ENCODE assay signal across 8 mouse cellular contexts in genomic region chr17:26041111-26041802, GRCm38 (mm10). TPM values are rescaled to one million over a fixed set of nuclear protein-coding genes. Genes with fewer than 3 reads are reported as not detected.
DNase-seq lines count a peak whose midpoint lies in the region; ATAC-seq and TF ChIP-seq lines count a peak whose summit lies in the region.

No protein-coding gene starts in this region.

- H3K27ac ChIP-seq in testis, adult 2 months (ENCODE audit: control insufficient read depth, insufficient read depth, low read depth, low read length), result no peak overlapping the region
- peak overlapping the region; percentile 52 for H3K27ac ChIP-seq in hindbrain, postnatal 0 days
- H3K27ac ChIP-seq in limb, embryonic 11.5 days (replicated peaks; ENCODE audit: low read depth, low read length), result no peak overlapping the region
- H3K27ac ChIP-seq in neural tube, embryonic 15.5 days (replicated peaks), result no peak overlapping the region

- WGBS in hindbrain, postnatal 0 days, result 43% methylated on average over 9 of the region's 9 CpGs
- 56% methylated on average over 9 of the region's 9 CpGs for WGBS in limb, embryonic 11.5 days
- 48% methylated on average over 9 of the region's 9 CpGs for WGBS in neural tube, embryonic 15.5 days

- no peak for TF ChIP-seq POLR2A in testis, adult 2 months (IDR thresholded peaks at IDR 0.05; ENCODE audit: control insufficient read depth, low read depth, low read length)

- H3K36me3 ChIP-seq in testis, adult 2 months (ENCODE audit: control insufficient read depth, insufficient read depth, low read length), result no peaks in the 10 kb centered on the region
- H3K36me3 ChIP-seq in hindbrain, postnatal 0 days (ENCODE audit: insufficient read depth, low read length), result peaks cover 1% of the 10 kb centered on the region; the same call in 1 of the 2 replicates
- H3K36me3 ChIP-seq in limb, embryonic 11.5 days (ENCODE audit: control insufficient read depth, insufficient read depth, low read length), result no peaks in the 10 kb centered on the region
- peaks cover under 1% of the 10 kb centered on the region; the same call in 1 of the 2 replicates for H3K36me3 ChIP-seq in neural tube, embryonic 15.5 days

- H3K4me1 ChIP-seq in testis, adult 2 months (ENCODE audit: control insufficient read depth, insufficient read depth, low read length), result no peaks in the 10 kb centered on the region
- peaks cover 23% of the 10 kb centered on the region for H3K4me1 ChIP-seq in hindbrain, postnatal 0 days (ENCODE audit: insufficient read depth, low read length)
- no peaks in the 10 kb centered on the region for H3K4me1 ChIP-seq in limb, embryonic 11.5 days (ENCODE audit: control insufficient read depth, insufficient read depth, low read length)
- peaks cover 38% of the 10 kb centered on the region for H3K4me1 ChIP-seq in neural tube, embryonic 15.5 days

- no peak overlapping the region for H3K4me2 ChIP-seq in hindbrain, postnatal 0 days (ENCODE audit: low read depth, low read length)
- no peak overlapping the region for H3K4me2 ChIP-seq in limb, embryonic 11.5 days (ENCODE audit: low read depth, severe bottlenecking)
- H3K4me2 ChIP-seq in neural tube, embryonic 15.5 days, result no peak overlapping the region

- peak; percentile 79; the same call in 1 of the 2 replicates for TF ChIP-seq CTCF in testis, adult 2 months (IDR thresholded peaks at IDR 0.05; ENCODE audit: control insufficient read depth, insufficient read depth, insufficient replicate concordance, low read depth, low read length)
- peak; percentile 87 for TF ChIP-seq CTCF in hindbrain, postnatal 0 days (IDR thresholded peaks at IDR 0.05; ENCODE audit: low read depth)

- no peak overlapping the region for H3K4me3 ChIP-seq in testis, adult 2 months (ENCODE audit: control insufficient read depth, low read depth, low read length)
- H3K4me3 ChIP-seq in hindbrain, postnatal 0 days (ENCODE audit: low read length), result no peak overlapping the region
- H3K4me3 ChIP-seq in limb, embryonic 11.5 days (ENCODE audit: low read depth, low read length), result no peak overlapping the region
- H3K4me3 ChIP-seq in neural tube, embryonic 15.5 days (replicated peaks), result no peak overlapping the region

- no peak overlapping the region for H3K9ac ChIP-seq in hindbrain, postnatal 0 days (replicated peaks; ENCODE audit: low read length)
- no peak overlapping the region for H3K9ac ChIP-seq in limb, embryonic 11.5 days (ENCODE audit: low read length)
- 0 out of 2 replicates have a peak overlapping the region, but pooled peaks have one; percentile 3 for H3K9ac ChIP-seq in neural tube, embryonic 15.5 days (replicated peaks)

- no peaks in the 10 kb centered on the region for H3K27me3 ChIP-seq in testis, adult 2 months (ENCODE audit: control insufficient read depth, insufficient read depth, low read length)
- H3K27me3 ChIP-seq in hindbrain, postnatal 0 days (ENCODE audit: insufficient read depth, low read length), result no peaks in the 10 kb centered on the region
- no peaks in the 10 kb centered on the region for H3K27me3 ChIP-seq in limb, embryonic 11.5 days (ENCODE audit: control insufficient read depth, insufficient read depth, low read length)
- H3K27me3 ChIP-seq in neural tube, embryonic 15.5 days (replicated peaks), result no peaks in the 10 kb centered on the region

- peak; percentile 50; the same call in 1 of the 2 replicates for ATAC-seq in hindbrain, postnatal 0 days
- ATAC-seq in limb, embryonic 11.5 days (ENCODE audit: insufficient number of reproducible peaks, low FRiP score, low TSS enrichment, low read depth), result no peak
- ATAC-seq in neural tube, embryonic 15.5 days (ENCODE audit: low FRiP score), result no peak
- ATAC-seq in monocyte, adult 5-6 weeks (replicated peaks; ENCODE audit: insufficient number of reproducible peaks, low FRiP score, low TSS enrichment, poor library complexity, severe bottlenecking), result no peak

- no peak for DNase-seq in testis, postnatal 14 days (ENCODE audit: low spot score)
- DNase-seq in adrenal gland, adult 8-10 months, result peak; percentile 13
- peak; percentile 74 for DNase-seq in embryo, embryonic 11 days
- peak; percentile 80 for DNase-seq in hindbrain, postnatal 0 days (ENCODE audit: low spot score)
- DNase-seq in limb, embryonic 11.5 days (ENCODE audit: low spot score), result peak; percentile 71

- H3K9me3 ChIP-seq in hindbrain, postnatal 0 days (ENCODE audit: low read length), result no peaks in the 10 kb centered on the region
- H3K9me3 ChIP-seq in limb, embryonic 11.5 days (ENCODE audit: control insufficient read depth, low read length), result no peaks in the 10 kb centered on the region
- no peaks in the 10 kb centered on the region for H3K9me3 ChIP-seq in neural tube, embryonic 15.5 days (replicated peaks)

RNA-seq across cellular contexts. Expression of gene Rab11fip3, which starts 28.1 kb away (rescaled TPM):
- polyA plus RNA-seq in testis, adult 2 months (2012; rRNA removed), result 35.2 and 37.5 TPM in 2 replicates
- 10 to 100 TPM; 22.7 to 37.2 (median 29.9) TPM for total RNA-seq in adrenal gland, adult 8-10 months (2022)
- 34.7 and 41.9 TPM in 2 replicates for total RNA-seq in hindbrain, postnatal 0 days (2014; rRNA removed)
- 16.6 and 17.9 TPM in 2 replicates for polyA plus RNA-seq in hindbrain, postnatal 0 days (2015; fragmentation: Nextera tagmentation; extraction: Ambion mirVana)
- 15.9 and 17.4 TPM in 2 replicates for polyA plus RNA-seq in limb, embryonic 11.5 days (2014; fragmentation: Nextera tagmentation; extraction: Ambion mirVana)
- 21.6 and 27.0 TPM in 2 replicates for polyA plus RNA-seq in neural tube, embryonic 15.5 days (2015; fragmentation: Nextera tagmentation; extraction: Ambion mirVana)
- total RNA-seq in monocyte, adult 5-6 weeks (2017), result 0.32 to 4.0 TPM (median 1.2 TPM) in 3 replicates

RNA-seq across cellular contexts. Expression of gene Decr2, which starts 48.9 kb away (rescaled TPM):
- 9.8 and 12.0 TPM in 2 replicates for polyA plus RNA-seq in testis, adult 2 months (2012; rRNA removed)
- 10 to 100 TPM; 23.0 to 26.8 (median 24.2) TPM for total RNA-seq in adrenal gland, adult 8-10 months (2022)
- total RNA-seq in hindbrain, postnatal 0 days (2014; rRNA removed), result 35.6 and 40.6 TPM in 2 replicates
- polyA plus RNA-seq in hindbrain, postnatal 0 days (2015; fragmentation: Nextera tagmentation; extraction: Ambion mirVana), result 41.1 and 44.7 TPM in 2 replicates
- polyA plus RNA-seq in limb, embryonic 11.5 days (2014; fragmentation: Nextera tagmentation; extraction: Ambion mirVana), result 19.0 and 22.3 TPM in 2 replicates
- 42.8 and 42.9 TPM in 2 replicates for polyA plus RNA-seq in neural tube, embryonic 15.5 days (2015; fragmentation: Nextera tagmentation; extraction: Ambion mirVana)
- total RNA-seq in monocyte, adult 5-6 weeks (2017), result 7.7 to 13.9 TPM (median 12.5 TPM) in 3 replicates

RNA-seq across cellular contexts. Expression of gene Nme4, which starts 54.1 kb away (rescaled TPM):
- 5.3 and 5.4 TPM in 2 replicates for polyA plus RNA-seq in testis, adult 2 months (2012; rRNA removed)
- total RNA-seq in adrenal gland, adult 8-10 months (2022), result 10 to 100 TPM in 1 of 4 experiments, 1 to 10 TPM in 3; 2.1 to 10.4 (median 6.0) TPM
- total RNA-seq in hindbrain, postnatal 0 days (2014; rRNA removed), result 20.1 and 23.3 TPM in 2 replicates
- polyA plus RNA-seq in hindbrain, postnatal 0 days (2015; fragmentation: Nextera tagmentation; extraction: Ambion mirVana), result 16.0 and 18.3 TPM in 2 replicates
- polyA plus RNA-seq in limb, embryonic 11.5 days (2014; fragmentation: Nextera tagmentation; extraction: Ambion mirVana), result 111 and 122 TPM in 2 replicates
- polyA plus RNA-seq in neural tube, embryonic 15.5 days (2015; fragmentation: Nextera tagmentation; extraction: Ambion mirVana), result 20.3 and 37.4 TPM in 2 replicates
- 1.1 TPM in 1 of 3 replicates, not detected in the others for total RNA-seq in monocyte, adult 5-6 weeks (2017)

RNA-seq across cellular contexts. Expression of gene Capn15, which starts 55.7 kb away (rescaled TPM):
- polyA plus RNA-seq in testis, adult 2 months (2012; rRNA removed), result 20.1 and 22.1 TPM in 2 replicates
- total RNA-seq in adrenal gland, adult 8-10 months (2022), result 10 to 100 TPM; 20.1 to 34.6 (median 24.9) TPM
- total RNA-seq in hindbrain, postnatal 0 days (2014; rRNA removed), result 35.1 and 41.4 TPM in 2 replicates
- 19.0 and 20.1 TPM in 2 replicates for polyA plus RNA-seq in hindbrain, postnatal 0 days (2015; fragmentation: Nextera tagmentation; extraction: Ambion mirVana)
- 23.8 and 25.7 TPM in 2 replicates for polyA plus RNA-seq in limb, embryonic 11.5 days (2014; fragmentation: Nextera tagmentation; extraction: Ambion mirVana)
- 20.1 and 22.5 TPM in 2 replicates for polyA plus RNA-seq in neural tube, embryonic 15.5 days (2015; fragmentation: Nextera tagmentation; extraction: Ambion mirVana)
- total RNA-seq in monocyte, adult 5-6 weeks (2017), result 2.3 to 6.6 TPM (median 6.1 TPM) in 3 replicates
